Mouse (Mus musculus): ENCODE data around the gene Ube2r2.

GRCm38 (mm10) chr4:41202135-41202534 is 66.6 kb downstream of the Ube2r2 start:
- no peak for TF ChIP-seq CTCF (IDR thresholded peaks at IDR 0.05; ENCODE audit: low read depth, low read length)
- no peak for TF ChIP-seq POLR2A (IDR thresholded peaks at IDR 0.05; ENCODE audit: insufficient read depth, low read length)
